Mouse (Mus musculus): ENCODE measurements around the gene Map7d1. TPM values are rescaled to one million over a fixed set of nuclear protein-coding genes. Genes with fewer than 3 reads are reported as not detected.

The Map7d1 gene
- total and polyA plus RNA-seq, 2 experiments from 2014 or later, result 71.1 to 115 TPM

- H3K9ac ChIP-seq, result no peak overlapping the region
- H3K27me3 ChIP-seq (ENCODE audit: insufficient read depth, low read length), result peaks cover 30% of the 10 kb centered on the region
- no peak overlapping the region for H3K4me2 ChIP-seq (ENCODE audit: low read depth)
- WGBS, result 86% methylated on average over 8 of the region's 8 CpGs
- no peaks in the 10 kb centered on the region for H3K4me1 ChIP-seq (ENCODE audit: insufficient read depth)
- no peak overlapping the region for H3K27ac ChIP-seq (ENCODE audit: low read depth, low read length)
- H3K4me3 ChIP-seq (ENCODE audit: low read depth, low read length), result no peak overlapping the region
- no peak for DNase-seq
- no peak for ATAC-seq
- no peak for TF ChIP-seq CTCF (IDR thresholded peaks at IDR 0.05; ENCODE audit: low read depth)
- H3K9me3 ChIP-seq (ENCODE audit: low read length), result no peaks in the 10 kb centered on the region
- H3K36me3 ChIP-seq (ENCODE audit: insufficient read depth), result no peaks in the 10 kb centered on the region
Measured at GRCm38 (mm10) chr4:126283582-126283981, 27.4 kb upstream of the Map7d1 start.

GRCm38 (mm10) chr4:126281706-126282105 lies 25.6 kb upstream of the Map7d1 start:
- Histone ChIP-seq H3K9me3 (ENCODE audit: low read length) (no peaks in the 10 kb centered on the region), H3K9ac (no peak overlapping the region), H3K27ac (ENCODE audit: low read depth, low read length) (no peak overlapping the region), H3K36me3 (ENCODE audit: insufficient read depth) (no peaks in the 10 kb centered on the region), H3K4me3 (ENCODE audit: low read depth, low read length) (no peak overlapping the region), H3K4me1 (ENCODE audit: insufficient read depth) (no peaks in the 10 kb centered on the region), H3K27me3 (ENCODE audit: insufficient read depth, low read length) (peaks cover 11% of the 10 kb centered on the region), H3K4me2 (ENCODE audit: low read depth) (no peak overlapping the region)
- ATAC-seq, result no peak
- TF ChIP-seq CTCF (IDR thresholded peaks at IDR 0.05; ENCODE audit: low read depth), result no peak
- 72% methylated on average over 9 of the region's 9 CpGs for WGBS
- DNase-seq, result no peak

DNA sequence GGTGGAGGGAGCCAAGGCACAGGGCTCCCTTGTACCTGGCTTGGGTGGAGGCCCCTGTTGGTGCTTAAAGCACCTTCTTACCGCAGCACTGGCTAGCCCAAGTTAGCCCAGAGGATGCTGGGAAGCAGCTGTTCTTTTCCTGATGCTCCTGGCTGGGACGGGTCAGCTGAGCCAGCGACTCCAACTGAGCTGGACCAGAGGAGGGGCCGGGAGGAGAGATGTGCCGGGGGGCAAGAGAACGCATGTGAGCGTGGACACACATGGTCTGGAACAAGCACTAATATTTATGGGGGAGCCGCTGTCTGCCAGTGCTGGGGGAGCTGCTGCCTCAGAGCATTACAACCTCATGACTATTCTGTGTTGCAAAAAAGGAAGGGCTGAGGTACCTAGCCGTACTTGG lies 22.8 kb upstream of the Map7d1 start:
- Histone ChIP-seq H3K9ac (no peak overlapping the region), H3K4me3 (ENCODE audit: low read depth, low read length) (no peak overlapping the region), H3K4me1 (ENCODE audit: insufficient read depth) (no peaks in the 10 kb centered on the region), H3K27ac (ENCODE audit: low read depth, low read length) (no peak overlapping the region), H3K4me2 (ENCODE audit: low read depth) (no peak overlapping the region), H3K27me3 (ENCODE audit: insufficient read depth, low read length) (no peaks in the 10 kb centered on the region), H3K36me3 (ENCODE audit: insufficient read depth) (peaks cover 15% of the 10 kb centered on the region), H3K9me3 (ENCODE audit: low read length) (no peaks in the 10 kb centered on the region)
- WGBS, result 62% methylated on average over 9 of the region's 9 CpGs
- DNase-seq, result no peak
- no peak for ATAC-seq
- TF ChIP-seq CTCF (IDR thresholded peaks at IDR 0.05; ENCODE audit: low read depth), result no peak

GRCm38 (mm10) chr4:126278565-126278915 lies 22.4 kb upstream of the Map7d1 start:
- peaks cover 19% of the 10 kb centered on the region for H3K36me3 ChIP-seq (ENCODE audit: insufficient read depth)
- no peak overlapping the region for H3K4me2 ChIP-seq (ENCODE audit: low read depth)
- 45% methylated on average over 9 of the region's 9 CpGs for WGBS
- no peak for ATAC-seq
- no peak overlapping the region for H3K9ac ChIP-seq
- TF ChIP-seq CTCF (IDR thresholded peaks at IDR 0.05; ENCODE audit: low read depth), result no peak
- H3K27ac ChIP-seq (ENCODE audit: low read depth, low read length), result no peak overlapping the region
- no peak overlapping the region for H3K4me3 ChIP-seq (ENCODE audit: low read depth, low read length)
- H3K9me3 ChIP-seq (ENCODE audit: low read length), result no peaks in the 10 kb centered on the region
- no peaks in the 10 kb centered on the region for H3K4me1 ChIP-seq (ENCODE audit: insufficient read depth)
- no peak for DNase-seq
- H3K27me3 ChIP-seq (ENCODE audit: insufficient read depth, low read length), result no peaks in the 10 kb centered on the region

DNA sequence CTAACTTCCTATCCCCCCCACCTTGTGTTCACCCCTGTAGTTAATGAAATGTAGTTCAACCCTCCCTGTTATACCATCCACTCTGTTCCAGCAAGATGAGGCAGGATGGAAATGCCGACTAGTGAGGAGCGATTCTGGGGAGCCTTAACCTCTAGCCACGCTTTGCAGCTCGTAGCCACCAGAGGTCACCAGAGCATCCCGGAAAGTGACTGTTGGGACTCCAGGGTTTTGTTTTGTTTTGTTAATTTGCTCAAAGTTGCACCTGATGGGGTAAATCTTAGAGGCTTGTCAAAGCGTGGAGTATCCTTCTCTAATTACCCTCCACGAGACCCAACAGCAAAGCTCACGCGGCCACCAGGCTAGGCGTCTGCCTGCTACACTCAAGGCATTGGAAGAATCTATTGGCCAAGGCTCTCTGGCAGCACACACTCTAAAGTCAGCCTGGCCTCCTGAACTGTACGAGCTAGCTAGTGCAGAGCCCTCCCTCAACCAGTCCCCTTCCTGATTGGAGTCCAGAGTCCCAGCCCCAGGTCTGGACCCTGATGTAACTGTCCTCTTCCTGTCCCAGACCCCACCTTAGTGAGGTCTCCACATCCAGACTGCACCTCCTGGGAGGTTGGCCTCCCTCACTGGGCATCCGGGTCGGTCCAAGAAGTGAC lies 21.9 kb upstream of the Map7d1 start:
- Histone ChIP-seq H3K36me3 (ENCODE audit: insufficient read depth) (peaks cover 25% of the 10 kb centered on the region), H3K4me2 (ENCODE audit: low read depth) (no peak overlapping the region), H3K9ac (no peak overlapping the region), H3K27ac (ENCODE audit: low read depth, low read length) (no peak overlapping the region), H3K9me3 (ENCODE audit: low read length) (no peaks in the 10 kb centered on the region), H3K4me3 (ENCODE audit: low read depth, low read length) (no peak overlapping the region), H3K27me3 (ENCODE audit: insufficient read depth, low read length) (no peaks in the 10 kb centered on the region), H3K4me1 (ENCODE audit: insufficient read depth) (no peaks in the 10 kb centered on the region)
- 8% methylated on average over 13 of the region's 13 CpGs for WGBS
- DNase-seq, result peak; percentile 66
- peak; percentile 73; the same call in 1 of the 2 replicates for ATAC-seq
- TF ChIP-seq CTCF (IDR thresholded peaks at IDR 0.05; ENCODE audit: low read depth), result peak; percentile 78

DNA sequence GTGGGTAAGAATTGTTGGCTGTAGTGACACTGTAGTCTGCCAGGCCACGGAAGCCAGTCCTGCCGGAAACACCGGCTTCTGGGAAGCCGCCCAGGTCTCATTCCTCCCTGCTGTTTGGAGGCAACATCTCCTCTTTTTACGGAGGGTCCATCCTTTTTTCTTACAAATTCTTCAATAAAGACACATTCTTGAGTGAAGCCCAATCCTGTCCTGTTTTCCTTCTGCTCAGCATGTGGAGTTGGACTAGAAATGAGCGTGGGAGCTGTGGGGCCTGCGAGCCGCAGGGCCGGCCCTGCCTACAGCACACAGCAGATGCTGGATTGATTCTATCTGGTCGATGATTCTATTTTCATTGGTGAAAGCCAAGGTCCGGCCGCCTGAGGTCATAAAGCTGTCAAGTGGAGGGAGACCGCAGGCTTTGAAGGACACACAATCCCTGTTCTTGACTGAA lies 19.6 kb upstream of the Map7d1 start:
- DNase-seq (no peak), ATAC-seq (no peak)
- Histone ChIP-seq H3K27ac (ENCODE audit: low read depth, low read length) (no peak overlapping the region), H3K4me2 (ENCODE audit: low read depth) (no peak overlapping the region), H3K9ac (no peak overlapping the region), H3K4me3 (ENCODE audit: low read depth, low read length) (no peak overlapping the region), H3K27me3 (ENCODE audit: insufficient read depth, low read length) (no peaks in the 10 kb centered on the region), H3K36me3 (ENCODE audit: insufficient read depth) (peaks cover 34% of the 10 kb centered on the region), H3K9me3 (ENCODE audit: low read length) (no peaks in the 10 kb centered on the region), H3K4me1 (ENCODE audit: insufficient read depth) (no peaks in the 10 kb centered on the region)
- WGBS, result 81% methylated on average over 13 of the region's 13 CpGs
- no peak for TF ChIP-seq CTCF (IDR thresholded peaks at IDR 0.05; ENCODE audit: low read depth)

DNA sequence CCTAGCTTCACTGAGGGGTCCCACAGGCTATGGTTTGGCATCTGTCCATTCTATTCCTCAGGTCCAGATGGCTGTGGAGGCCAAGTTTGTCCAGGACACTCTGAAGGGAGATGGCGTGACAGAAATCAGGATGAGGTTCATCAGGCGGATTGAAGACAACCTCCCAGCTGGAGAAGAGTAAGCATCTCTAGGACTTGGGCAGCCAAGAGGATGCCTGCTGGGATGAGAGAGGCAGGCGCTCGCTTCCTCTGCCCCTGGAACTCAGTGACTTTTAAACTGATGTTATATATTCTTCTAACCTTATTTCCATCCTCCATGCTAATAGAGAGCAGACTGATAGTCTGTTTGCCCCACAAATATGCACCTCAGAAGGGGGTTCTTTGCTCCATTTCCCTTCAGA lies 18.9 kb upstream of the Map7d1 start:
- Histone ChIP-seq H3K9me3 (ENCODE audit: low read length) (no peaks in the 10 kb centered on the region), H3K36me3 (ENCODE audit: insufficient read depth) (peaks cover 34% of the 10 kb centered on the region), H3K4me3 (ENCODE audit: low read depth, low read length) (no peak overlapping the region), H3K27me3 (ENCODE audit: insufficient read depth, low read length) (no peaks in the 10 kb centered on the region), H3K27ac (ENCODE audit: low read depth, low read length) (no peak overlapping the region), H3K9ac (no peak overlapping the region), H3K4me1 (ENCODE audit: insufficient read depth) (no peaks in the 10 kb centered on the region), H3K4me2 (ENCODE audit: low read depth) (no peak overlapping the region)
- no peak for DNase-seq
- no peak for ATAC-seq
- 83% methylated on average over 4 of the region's 4 CpGs for WGBS
- no peak for TF ChIP-seq CTCF (IDR thresholded peaks at IDR 0.05; ENCODE audit: low read depth)

Measured in forebrain, postnatal 0 days (tissue).